Mouse (Mus musculus) c-Kit-positive CD71-negative TER-119-negative erythroid progenitor cells, embryonic 14.5 days (primary cell): Measurements from ENCODE around the gene Gm6401.
"Not testable (repeated sequence)": the region's sequence is repeated elsewhere in the genome, so short reads cannot be mapped to it uniquely, and the experiment has no call there.

Source experiments
- DNase-seq: peaks from one replicate; pipeline ENCODE4 v3.0.0-alpha.2; 2013; ENCODE audit warnings: low read depth

Gm6401 gene

GRCm38 (mm10) chr14:41967827-41968226 lies at the start of gene Gm6401:
Gm6401 (minus strand) TSS chr14:41967927.
- DNase-seq, result not testable (repeated sequence)

GRCm38 (mm10) chr14:41983225-41983624 lies 15.5 kb upstream of the Gm6401 start, which contains the start of gene Gm3543:
Gm3543 (minus strand) TSS chr14:41983325.
- DNase-seq, result not testable (repeated sequence)

GRCm38 (mm10) chr14:41968596-41968995 lies 869 bp upstream of the Gm6401 start:
- not testable (repeated sequence) for DNase-seq

GRCm38 (mm10) chr14:41964095-41964494 lies 3.6 kb downstream of the Gm6401 start:
- not testable (repeated sequence) for DNase-seq

GRCm38 (mm10) chr14:41943695-41944094 lies 24.0 kb downstream of the Gm6401 start, which contains the start of gene 1700024B05Rik:
1700024B05Rik (plus strand) TSS chr14:41943995.
- not testable (repeated sequence) for DNase-seq

- not testable (repeated sequence) for DNase-seq
These were observed 43.1 kb downstream of the Gm6401 start, which contains the start of gene 1700049E17Rik1 for GRCm38 (mm10) chr14:41924649-41925048. 1700049E17Rik1 (plus strand) TSS chr14:41924949.
